Mouse (Mus musculus) forebrain, embryonic 10.5 days (tissue): ENCODE results near the gene 4930470P17Rik. TPM values are rescaled to one million over a fixed set of nuclear protein-coding genes. Genes with fewer than 3 reads are reported as not detected.
A peak's percentile ranks its signal among the peaks of the same experiment; 100 is the strongest.
"Not testable (repeated sequence)": the region's sequence is repeated elsewhere in the genome, so short reads cannot be mapped to it uniquely, and the experiment has no call there.

ENCODE experiments used
- DNase-seq: peaks from one replicate; pipeline ENCODE4 v3.0.0-alpha.2; 2017; ENCODE audit warnings: low spot score; ENCODE audit errors: extremely low spot score
- H3K27ac ChIP-seq: fragments of 300-500 bp; sonication (generic); 2 replicates; pipeline ENCODE4 v1.5.1; 2016; ENCODE audit warnings: mild to moderate bottlenecking
- H3K27me3 ChIP-seq: fragments of 300-500 bp; sonication (generic); 2 replicates; pipeline ENCODE4 v1.6.1; 2016; ENCODE audit warnings: mild to moderate bottlenecking; ENCODE audit not compliant: poor library complexity, severe bottlenecking
- H3K36me3 ChIP-seq: fragments of 300-500 bp; sonication (generic); replicated peaks from 2 replicates; pipeline ENCODE4 v1.6.1; 2016; ENCODE audit warnings: mild to moderate bottlenecking, moderate library complexity
- H3K4me1 ChIP-seq: fragments of 300-500 bp; sonication (generic); 2 replicates; pipeline ENCODE4 v1.6.1; 2016
- H3K4me3 ChIP-seq: fragments of 300-500 bp; sonication (generic); 2 replicates; pipeline ENCODE4 v1.5.1; 2016; ENCODE audit warnings: mild to moderate bottlenecking, moderate library complexity
- H3K9me3 ChIP-seq: fragments of 300-500 bp; sonication (generic); 2 replicates; pipeline ENCODE4 v1.6.1; 2016; ENCODE audit warnings: mild to moderate bottlenecking, moderate library complexity
- WGBS: fragments of 180-500 bp; shearing (Covaris S2); methylation state at CpG from one replicate; pipeline ENCODE4 v1.1.7; 2016; 5-methylcytosine and 5-hydroxymethylcytosine counted together
- polyA plus RNA-seq: library from polyadenylated mRNA; unstranded; fragments of >200 nt; fragmentation: Nextera tagmentation; extraction: Ambion mirVana; gene quantifications from 2 replicates; pipeline ENCODE4 v1.2.1, GENCODE M21; 2016

Gene 4930470P17Rik
- polyA plus RNA-seq, 1 experiment from 2014 or later = not detected

GRCm38 (mm10) chr2:170622985-170623384 lies 21.2 kb upstream of the 4930470P17Rik start:
- 90% methylated on average over 13 of the region's 13 CpGs for WGBS
- H3K36me3 ChIP-seq = no peaks in the 10 kb centered on the region

DNA sequence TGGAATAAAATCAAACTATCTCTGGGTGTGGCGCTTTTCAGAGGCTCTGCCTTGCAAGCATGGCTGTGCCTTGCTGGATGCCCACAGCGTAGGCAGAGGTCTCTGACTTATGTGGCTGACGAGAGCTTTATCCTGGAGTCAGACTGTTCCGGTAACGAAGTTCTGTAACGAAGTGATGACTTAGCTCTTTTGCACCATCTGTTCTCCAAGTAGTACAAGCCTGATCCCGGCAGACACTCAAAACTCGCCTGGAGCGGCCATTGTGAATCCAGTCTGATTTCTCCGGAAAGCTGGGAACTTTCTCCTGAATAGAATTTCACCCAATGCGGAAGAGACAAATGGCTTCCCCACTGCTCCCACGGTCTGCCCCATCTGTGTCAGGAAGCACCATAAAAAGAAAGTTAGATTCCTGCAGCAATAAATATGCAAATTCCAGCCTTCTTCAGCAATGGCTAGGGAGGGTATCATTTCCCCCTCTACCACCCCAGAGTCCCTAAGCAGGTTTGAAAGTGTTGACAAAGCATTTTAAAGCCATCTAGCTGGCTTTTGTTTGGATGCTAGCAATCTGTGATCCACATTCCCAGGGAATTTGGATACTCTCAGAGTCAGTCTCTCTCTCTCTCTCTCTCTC lies 17.2 kb upstream of the 4930470P17Rik start:
- Histone ChIP-seq H3K36me3 (no peaks in the 10 kb centered on the region), H3K27me3 (no peaks in the 10 kb centered on the region), H3K4me3 (no peak overlapping the region), H3K9me3 (no peaks in the 10 kb centered on the region), H3K27ac (0 out of 2 replicates have a peak overlapping the region, but pooled peaks have one; percentile 32), H3K4me1 (peaks cover 7% of the 10 kb centered on the region; the same call in 1 of the 2 replicates)
- DNase-seq = no peak
- 81% methylated on average over 12 of the region's 12 CpGs for WGBS

More at GRCm38 (mm10) chr2:170622985-170623384, 21.2 kb upstream of the 4930470P17Rik start:
- no peaks in the 10 kb centered on the region for H3K9me3 ChIP-seq
- H3K27ac ChIP-seq = no peak overlapping the region
- no peaks in the 10 kb centered on the region for H3K27me3 ChIP-seq
- no peak for DNase-seq
- no peak overlapping the region for H3K4me3 ChIP-seq
- peaks cover 7% of the 10 kb centered on the region; the same call in 1 of the 2 replicates for H3K4me1 ChIP-seq

- WGBS = 87% methylated on average over 5 of the region's 5 CpGs
- not testable (repeated sequence) for H3K27ac ChIP-seq, DNase-seq, H3K9me3 ChIP-seq, H3K36me3 ChIP-seq, H3K27me3 ChIP-seq, H3K4me3 ChIP-seq, H3K4me1 ChIP-seq
Measured at GRCm38 (mm10) chr2:170611794-170612193, 10.0 kb upstream of the 4930470P17Rik start.

DNA sequence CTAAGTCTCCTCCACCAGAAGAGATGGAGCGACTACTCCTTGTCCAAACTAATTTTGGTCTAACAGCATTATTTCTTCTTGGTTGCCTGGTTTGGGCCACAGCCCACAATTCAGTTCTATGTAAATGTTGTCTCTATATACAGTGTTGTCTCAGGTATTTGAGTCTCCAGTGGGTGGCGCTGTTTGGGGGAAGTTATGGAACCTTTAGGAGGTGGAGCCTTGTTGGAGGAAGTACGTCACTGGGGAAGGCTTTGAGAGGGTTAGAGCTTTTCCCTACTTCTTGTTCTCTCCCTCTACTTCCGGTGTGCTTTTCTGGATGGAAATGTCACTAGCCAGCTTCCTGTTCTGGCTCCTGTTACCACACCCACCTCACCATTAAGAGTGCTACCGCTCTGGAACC lies 646 bp downstream of the 4930470P17Rik start:
- Histone ChIP-seq H3K36me3 (no peaks in the 10 kb centered on the region), H3K9me3 (no peaks in the 10 kb centered on the region; the same call in 1 of the 2 replicates), H3K4me3 (no peak overlapping the region), H3K4me1 (peaks cover 8% of the 10 kb centered on the region; the same call in 1 of the 2 replicates), H3K27ac (no peak overlapping the region), H3K27me3 (no peaks in the 10 kb centered on the region)
- DNase-seq = no peak
- 85% methylated on average over 5 of the region's 5 CpGs for WGBS

DNA sequence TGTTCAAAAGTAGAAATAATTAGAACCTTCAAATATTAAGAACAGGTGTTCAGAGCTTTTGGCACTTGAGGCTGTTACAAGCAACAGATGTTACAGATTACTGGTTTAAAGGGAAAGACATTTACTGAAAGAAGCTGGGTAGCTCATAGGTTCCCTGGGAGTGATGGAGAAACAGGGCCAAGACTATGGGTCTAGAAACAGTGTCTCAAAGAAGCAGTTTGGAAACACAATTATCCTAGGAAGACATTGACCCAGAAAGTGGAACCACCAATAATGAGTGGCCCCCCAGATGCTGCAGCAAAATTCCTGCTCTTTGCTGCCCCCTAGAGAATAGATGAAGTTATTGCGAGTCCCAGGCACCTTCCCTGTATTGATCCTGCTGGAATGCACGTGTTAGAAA lies 4.2 kb downstream of the 4930470P17Rik start:
- no peak overlapping the region for H3K27ac ChIP-seq
- H3K36me3 ChIP-seq = no peaks in the 10 kb centered on the region
- no peaks in the 10 kb centered on the region for H3K27me3 ChIP-seq
- H3K9me3 ChIP-seq = peaks cover 10% of the 10 kb centered on the region; the same call in 1 of the 2 replicates
- no peak overlapping the region for H3K4me3 ChIP-seq
- peak; percentile 24 for DNase-seq
- H3K4me1 ChIP-seq = peaks cover 8% of the 10 kb centered on the region; the same call in 1 of the 2 replicates
- WGBS = 13% methylated on average over 2 of the region's 2 CpGs

DNA sequence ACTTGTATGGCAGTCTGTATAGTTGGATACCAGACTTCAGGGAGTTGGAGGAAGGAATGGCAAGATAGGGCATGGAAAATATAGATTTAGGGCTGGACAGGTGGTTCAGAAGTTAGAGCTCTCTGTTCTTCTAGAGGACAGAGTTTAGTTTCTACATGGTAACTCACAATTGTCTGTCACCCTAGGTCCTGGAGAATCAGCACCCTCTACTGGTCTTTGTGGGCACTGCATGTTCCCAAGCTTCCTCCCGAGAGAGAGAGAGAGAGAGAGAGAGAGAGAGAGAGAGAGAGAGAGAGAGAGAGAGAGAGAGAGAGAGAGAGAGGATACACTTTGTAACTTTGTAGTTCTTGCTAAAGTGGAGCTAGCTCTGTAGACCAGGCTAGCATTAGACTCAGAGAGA lies 5.1 kb downstream of the 4930470P17Rik start:
- Histone ChIP-seq H3K27me3 (no peaks in the 10 kb centered on the region), H3K27ac (no peak overlapping the region), H3K4me1 (peaks cover 5% of the 10 kb centered on the region; the same call in 1 of the 2 replicates), H3K4me3 (no peak overlapping the region), H3K9me3 (peaks cover 10% of the 10 kb centered on the region; the same call in 1 of the 2 replicates), H3K36me3 (no peaks in the 10 kb centered on the region)
- DNase-seq = peak; percentile 45
- 8% methylated on average over 1 of the region's 1 CpGs for WGBS

DNA sequence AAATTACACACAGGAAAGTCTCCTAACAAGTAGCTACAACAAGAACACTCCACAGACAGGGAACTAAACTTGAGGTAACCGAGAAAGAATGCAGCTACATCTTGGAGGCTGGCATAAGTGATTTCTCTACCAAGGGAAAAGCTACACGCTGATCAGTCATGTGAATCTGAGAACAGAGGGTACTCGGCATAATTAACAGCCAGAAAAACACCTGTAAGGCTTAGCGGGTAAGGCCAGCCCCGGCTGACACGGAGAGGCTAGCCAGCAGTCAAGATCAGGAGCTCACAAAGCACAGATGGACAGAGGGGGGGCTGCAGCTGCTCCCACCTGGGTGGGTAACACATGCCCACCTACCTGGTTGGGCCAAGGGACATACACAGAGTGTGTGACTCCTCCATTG lies 9.7 kb downstream of the 4930470P17Rik start:
- peaks cover 3% of the 10 kb centered on the region for H3K4me1 ChIP-seq
- no peaks in the 10 kb centered on the region for H3K27me3 ChIP-seq
- no peak overlapping the region for H3K4me3 ChIP-seq
- H3K9me3 ChIP-seq = peaks cover 10% of the 10 kb centered on the region; the same call in 1 of the 2 replicates
- no peaks in the 10 kb centered on the region for H3K36me3 ChIP-seq
- DNase-seq = no peak
- no peak overlapping the region for H3K27ac ChIP-seq
- WGBS = 89% methylated on average over 6 of the region's 6 CpGs

- DNase-seq = no peak
- H3K4me1 ChIP-seq = peaks cover 14% of the 10 kb centered on the region
- whole genome bisulfite sequencing = 93% methylated on average over 9 of the region's 9 CpGs
Measured at GRCm38 (mm10) chr2:170588369-170588900, 13.4 kb downstream of the 4930470P17Rik start.

DNA sequence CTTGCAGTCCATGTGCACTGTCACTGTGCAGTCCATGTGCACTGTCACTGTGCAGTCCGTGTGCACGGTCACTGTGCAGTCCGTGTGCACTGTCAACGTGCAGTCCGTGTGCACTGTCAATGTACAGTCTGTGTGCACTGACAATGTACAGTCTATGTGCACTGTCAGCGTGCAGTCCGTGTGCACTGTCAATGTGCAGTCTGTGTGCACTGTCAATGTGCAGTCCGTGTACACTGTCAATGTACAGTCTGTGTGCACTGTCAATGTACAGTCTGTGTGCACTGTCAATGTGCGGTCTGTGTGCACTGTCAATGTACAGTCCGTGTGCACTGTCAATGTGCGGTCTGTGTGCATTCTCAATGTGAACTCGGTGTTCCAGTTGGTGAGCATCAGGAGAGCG lies 17.1 kb downstream of the 4930470P17Rik start:
- 95% methylated on average over 13 of the region's 13 CpGs for WGBS
- Histone ChIP-seq H3K27ac (no peak overlapping the region), H3K36me3 (no peaks in the 10 kb centered on the region), H3K4me1 (peaks cover 14% of the 10 kb centered on the region), H3K4me3 (no peak overlapping the region), H3K9me3 (no peaks in the 10 kb centered on the region), H3K27me3 (no peaks in the 10 kb centered on the region)
- no peak for DNase-seq

More at GRCm38 (mm10) chr2:170588369-170588900, 13.4 kb downstream of the 4930470P17Rik start:
- no peak overlapping the region for H3K27ac ChIP-seq
- H3K4me3 ChIP-seq = no peak overlapping the region
- no peaks in the 10 kb centered on the region for H3K9me3 ChIP-seq
- H3K27me3 ChIP-seq = no peaks in the 10 kb centered on the region
- no peaks in the 10 kb centered on the region for H3K36me3 ChIP-seq

DNA sequence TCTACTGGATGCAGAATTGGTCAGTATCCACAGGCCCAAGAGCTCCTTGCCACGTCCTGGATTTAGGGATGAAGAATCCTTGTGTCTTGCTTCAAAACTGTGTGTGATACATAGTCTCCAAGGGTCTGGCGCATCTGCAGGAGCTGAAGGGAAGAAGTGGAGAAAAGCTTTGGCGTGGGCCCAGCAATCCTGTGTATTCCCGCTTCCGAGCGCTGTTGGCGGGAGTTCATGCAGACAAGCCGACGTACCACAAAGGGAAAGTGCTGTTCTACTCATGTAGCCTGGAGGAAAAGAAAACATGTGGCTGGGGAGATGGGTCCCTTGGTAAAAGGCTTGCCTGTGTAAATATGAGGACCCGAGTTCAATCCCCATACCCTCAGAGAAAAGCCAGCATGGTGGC lies 22.3 kb downstream of the 4930470P17Rik start:
- Histone ChIP-seq H3K27me3 (no peaks in the 10 kb centered on the region), H3K4me3 (no peak overlapping the region), H3K27ac (no peak overlapping the region), H3K9me3 (no peaks in the 10 kb centered on the region), H3K4me1 (no peaks in the 10 kb centered on the region), H3K36me3 (no peaks in the 10 kb centered on the region)
- 94% methylated on average over 10 of the region's 10 CpGs for WGBS
- no peak for DNase-seq

- H3K4me1 ChIP-seq = no peaks in the 10 kb centered on the region
- DNase-seq = no peak
Measured at GRCm38 (mm10) chr2:170578588-170578987, 23.2 kb downstream of the 4930470P17Rik start.

DNA sequence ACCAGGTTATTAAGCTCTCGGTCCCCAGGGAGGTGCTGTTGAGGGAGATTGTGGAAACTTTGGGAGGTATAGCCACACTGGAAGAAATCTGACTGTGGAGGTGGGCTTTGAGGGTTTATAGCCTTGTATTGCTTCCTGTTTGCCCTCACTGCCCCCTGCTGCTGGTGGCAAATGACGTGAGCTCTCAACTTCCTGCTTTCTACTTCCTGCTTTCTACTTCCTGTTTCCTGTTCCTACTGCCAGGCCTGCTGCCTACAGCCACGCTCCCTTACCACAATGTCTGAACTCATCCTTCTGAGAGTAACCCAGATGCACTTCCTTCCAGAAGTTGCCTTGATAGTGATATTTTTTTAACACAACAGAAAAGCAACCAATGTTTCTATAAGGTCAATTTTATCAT lies 24.3 kb downstream of the 4930470P17Rik start:
- Histone ChIP-seq H3K27me3 (no peaks in the 10 kb centered on the region), H3K9me3 (no peaks in the 10 kb centered on the region), H3K27ac (no peak overlapping the region), H3K36me3 (no peaks in the 10 kb centered on the region), H3K4me1 (peaks cover 5% of the 10 kb centered on the region; the same call in 1 of the 2 replicates), H3K4me3 (no peak overlapping the region)
- WGBS = 92% methylated on average over 3 of the region's 3 CpGs
- no peak for DNase-seq

More at GRCm38 (mm10) chr2:170578588-170578987, 23.2 kb downstream of the 4930470P17Rik start:
- Histone ChIP-seq H3K4me3 (no peak overlapping the region), H3K27ac (no peak overlapping the region), H3K36me3 (no peaks in the 10 kb centered on the region), H3K9me3 (no peaks in the 10 kb centered on the region), H3K27me3 (no peaks in the 10 kb centered on the region)
- WGBS = 87% methylated on average over 5 of the region's 5 CpGs

DNA sequence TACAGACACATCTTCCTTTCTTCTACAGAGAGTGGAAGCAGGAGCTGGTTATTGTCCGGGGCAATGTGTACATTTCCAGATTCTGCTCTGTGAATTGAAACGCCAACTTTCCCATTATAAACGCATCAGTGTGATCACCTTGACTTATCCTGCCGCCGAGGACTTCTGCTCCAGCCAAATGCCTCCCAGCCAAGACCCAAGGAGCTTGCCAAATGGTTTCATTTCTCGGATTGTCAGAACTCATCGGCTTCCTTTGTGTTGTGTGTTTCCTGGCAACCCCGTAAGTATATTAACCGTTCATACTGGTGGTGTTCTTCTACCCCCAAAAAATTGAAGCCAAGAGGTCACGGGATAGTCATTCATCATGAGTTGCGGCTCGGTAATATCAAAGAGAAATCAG lies 25.7 kb downstream of the 4930470P17Rik start:
- WGBS = 94% methylated on average over 12 of the region's 12 CpGs

More for the DNA sequence above, 25.7 kb downstream of the 4930470P17Rik start:
- H3K27ac ChIP-seq = no peak overlapping the region
- H3K4me1 ChIP-seq = peaks cover 5% of the 10 kb centered on the region; the same call in 1 of the 2 replicates
- no peaks in the 10 kb centered on the region for H3K36me3 ChIP-seq
- H3K27me3 ChIP-seq = no peaks in the 10 kb centered on the region
- no peaks in the 10 kb centered on the region for H3K9me3 ChIP-seq
- no peak for DNase-seq
- no peak overlapping the region for H3K4me3 ChIP-seq
